Mouse (Mus musculus) forebrain, embryonic 15.5 days (tissue): ENCODE measurements around the gene Kcnip2. TPM values are rescaled to one million over a fixed set of nuclear protein-coding genes. Genes with fewer than 3 reads are reported as not detected.

Experiments used
- ATAC-seq: fragments of 200-750 bp; cut with Nextera tagmentation; replicated peaks from 2 replicates; pipeline ENCODE4 v1.8.0; 2017; ENCODE audit warnings: mild to moderate bottlenecking, moderate TSS enrichment, moderate library complexity
- H3K27ac ChIP-seq: fragments of 300-500 bp; sonication (generic); replicated peaks from 2 replicates; pipeline ENCODE4 v1.5.1; 2015; ENCODE audit warnings: mild to moderate bottlenecking, inconsistent platforms
- H3K27me3 ChIP-seq: fragments of 300-500 bp; sonication (generic); 2 replicates; pipeline ENCODE4 v1.6.1; 2015; ENCODE audit warnings: inconsistent platforms
- H3K36me3 ChIP-seq: fragments of 300-500 bp; sonication (generic); 2 replicates; pipeline ENCODE4 v1.6.1; 2015; ENCODE audit warnings: mild to moderate bottlenecking, inconsistent platforms
- H3K4me1 ChIP-seq: fragments of 300-500 bp; sonication (generic); 2 replicates; pipeline ENCODE4 v1.6.1; 2015; ENCODE audit warnings: inconsistent platforms
- H3K4me2 ChIP-seq: fragments of 300-500 bp; sonication (generic); replicated peaks from 2 replicates; pipeline ENCODE4 v1.6.1; 2015; ENCODE audit warnings: mild to moderate bottlenecking, inconsistent platforms
- H3K4me3 ChIP-seq: fragments of 300-500 bp; sonication (generic); 2 replicates; pipeline ENCODE4 v1.5.1; 2015; ENCODE audit warnings: mild to moderate bottlenecking, inconsistent platforms
- H3K9ac ChIP-seq: fragments of 300-500 bp; sonication (generic); replicated peaks from 2 replicates; pipeline ENCODE4 v1.6.1; 2015; ENCODE audit warnings: mild to moderate bottlenecking, inconsistent platforms
- H3K9me3 ChIP-seq: fragments of 300-500 bp; sonication (generic); 2 replicates; pipeline ENCODE4 v1.6.1; 2016; ENCODE audit warnings: inconsistent platforms
- WGBS: fragments of 180-500 bp; shearing (Covaris S2); methylation state at CpG from one replicate; pipeline ENCODE4 v1.1.7; 2015; ENCODE audit warnings: mixed read lengths; 5-methylcytosine and 5-hydroxymethylcytosine counted together
- polyA plus RNA-seq: library from polyadenylated mRNA; unstranded; fragments of >200 nt; fragmentation: Nextera tagmentation; extraction: Ambion mirVana; gene quantifications from 2 replicates; pipeline ENCODE4 v1.2.1, GENCODE M21; 2015

Gene Kcnip2
- polyA plus RNA-seq = 8.4 and 9.9 TPM in 2 replicates

GRCm38 (mm10) chr19:45815831-45816405 lies at the start of gene Kcnip2:
TSS of gene Kcnip2 (minus strand) at chr19:45816061.
- Histone ChIP-seq H3K27ac (peak within 1 kb of the TSS; percentile 24; the same call in 1 of the 2 replicates), H3K36me3 (no peaks in the 10 kb centered on the region; the same call in 1 of the 2 replicates), H3K9me3 (no peaks in the 10 kb centered on the region), H3K4me3 (peak within 1 kb of the TSS; percentile 45), H3K4me1 (peaks cover 42% of the 10 kb centered on the region), H3K4me2 (peak within 1 kb of the TSS; percentile 87), H3K9ac (peak within 1 kb of the TSS; percentile 54), H3K27me3 (no peaks in the 10 kb centered on the region)
- under 1% methylated on average over 26 of the region's 29 CpGs for WGBS
- peak; percentile 62 for ATAC-seq

GRCm38 (mm10) chr19:45855284-45855920 lies 39.5 kb upstream of the Kcnip2 start:
- H3K9ac ChIP-seq = no peak overlapping the region
- H3K9me3 ChIP-seq = no peaks in the 10 kb centered on the region
- no peaks in the 10 kb centered on the region for H3K4me1 ChIP-seq
- H3K36me3 ChIP-seq = no peaks in the 10 kb centered on the region
- H3K4me3 ChIP-seq = no peak overlapping the region
- no peak overlapping the region for H3K4me2 ChIP-seq
- 52% methylated on average over 8 of the region's 8 CpGs for WGBS
- no peaks in the 10 kb centered on the region for H3K27me3 ChIP-seq
- no peak for ATAC-seq
- no peak overlapping the region for H3K27ac ChIP-seq

GRCm38 (mm10) chr19:45854521-45854920 lies 38.7 kb upstream of the Kcnip2 start:
- Histone ChIP-seq H3K27ac (peak overlapping the region; percentile 37), H3K36me3 (no peaks in the 10 kb centered on the region), H3K4me2 (no peak overlapping the region), H3K9ac (no peak overlapping the region), H3K9me3 (no peaks in the 10 kb centered on the region), H3K4me1 (no peaks in the 10 kb centered on the region), H3K4me3 (no peak overlapping the region), H3K27me3 (no peaks in the 10 kb centered on the region)
- 58% methylated on average over 7 of the region's 7 CpGs for WGBS
- no peak for ATAC-seq

GRCm38 (mm10) chr19:45847733-45848093 lies 31.9 kb upstream of the Kcnip2 start:
- no peak overlapping the region for H3K4me3 ChIP-seq
- no peak overlapping the region for H3K4me2 ChIP-seq
- no peak overlapping the region for H3K27ac ChIP-seq
- no peak for ATAC-seq
- H3K27me3 ChIP-seq = no peaks in the 10 kb centered on the region
- H3K9ac ChIP-seq = no peak overlapping the region
- H3K36me3 ChIP-seq = no peaks in the 10 kb centered on the region
- WGBS = 89% methylated on average over 4 of the region's 4 CpGs
- H3K9me3 ChIP-seq = no peaks in the 10 kb centered on the region
- H3K4me1 ChIP-seq = peaks cover 12% of the 10 kb centered on the region

GRCm38 (mm10) chr19:45847016-45847732 lies 31.3 kb upstream of the Kcnip2 start:
- no peaks in the 10 kb centered on the region for H3K36me3 ChIP-seq
- H3K4me2 ChIP-seq = no peak overlapping the region
- H3K4me1 ChIP-seq = peaks cover 12% of the 10 kb centered on the region
- no peak overlapping the region for H3K9ac ChIP-seq
- no peak overlapping the region for H3K4me3 ChIP-seq
- no peak for ATAC-seq
- 83% methylated on average over 3 of the region's 3 CpGs for WGBS
- no peaks in the 10 kb centered on the region for H3K9me3 ChIP-seq
- H3K27ac ChIP-seq = no peak overlapping the region
- no peaks in the 10 kb centered on the region for H3K27me3 ChIP-seq

- Histone ChIP-seq H3K27me3 (no peaks in the 10 kb centered on the region), H3K9ac (no peak overlapping the region), H3K36me3 (no peaks in the 10 kb centered on the region), H3K4me2 (no peak overlapping the region), H3K9me3 (no peaks in the 10 kb centered on the region), H3K4me3 (no peak overlapping the region), H3K4me1 (peaks cover 12% of the 10 kb centered on the region), H3K27ac (peak overlapping the region; percentile 25; the same call in 1 of the 2 replicates)
- 10% methylated on average over 3 of the region's 3 CpGs for WGBS
- no peak for ATAC-seq
These were observed 28.3 kb upstream of the Kcnip2 start for GRCm38 (mm10) chr19:45844209-45844608.

- Histone ChIP-seq H3K9me3 (no peaks in the 10 kb centered on the region), H3K27ac (peak overlapping the region; percentile 25), H3K9ac (no peak overlapping the region), H3K27me3 (no peaks in the 10 kb centered on the region), H3K36me3 (no peaks in the 10 kb centered on the region), H3K4me2 (no peak overlapping the region), H3K4me3 (no peak overlapping the region), H3K4me1 (peaks cover 12% of the 10 kb centered on the region)
- no peak for ATAC-seq
- 41% methylated on average over 10 of the region's 10 CpGs for WGBS
These were observed 27.6 kb upstream of the Kcnip2 start for GRCm38 (mm10) chr19:45843424-45843823.

GRCm38 (mm10) chr19:45837050-45837994 lies 21.5 kb upstream of the Kcnip2 start:
- Histone ChIP-seq H3K27me3 (no peaks in the 10 kb centered on the region), H3K4me2 (no peak overlapping the region), H3K27ac (no peak overlapping the region), H3K9me3 (no peaks in the 10 kb centered on the region), H3K4me1 (no peaks in the 10 kb centered on the region), H3K36me3 (no peaks in the 10 kb centered on the region), H3K9ac (no peak overlapping the region), H3K4me3 (no peak overlapping the region)
- 76% methylated on average over 12 of the region's 12 CpGs for WGBS
- no peak for ATAC-seq

- H3K27me3 ChIP-seq = no peaks in the 10 kb centered on the region
- no peaks in the 10 kb centered on the region for H3K9me3 ChIP-seq
- H3K4me1 ChIP-seq = no peaks in the 10 kb centered on the region
- H3K4me2 ChIP-seq = no peak overlapping the region
- H3K4me3 ChIP-seq = no peak overlapping the region
- no peak overlapping the region for H3K9ac ChIP-seq
- H3K36me3 ChIP-seq = no peaks in the 10 kb centered on the region
- H3K27ac ChIP-seq = no peak overlapping the region
- no peak for ATAC-seq
- WGBS = 81% methylated on average over 10 of the region's 10 CpGs
These were observed 19.6 kb upstream of the Kcnip2 start for GRCm38 (mm10) chr19:45835490-45835889.

GRCm38 (mm10) chr19:45833665-45834064 lies 17.8 kb upstream of the Kcnip2 start:
- Histone ChIP-seq H3K36me3 (no peaks in the 10 kb centered on the region), H3K9ac (no peak overlapping the region), H3K4me2 (no peak overlapping the region), H3K9me3 (no peaks in the 10 kb centered on the region), H3K27ac (no peak overlapping the region), H3K4me1 (no peaks in the 10 kb centered on the region), H3K4me3 (no peak overlapping the region), H3K27me3 (no peaks in the 10 kb centered on the region)
- ATAC-seq = no peak
- WGBS = 81% methylated on average over 10 of the region's 10 CpGs

GRCm38 (mm10) chr19:45830679-45831078 lies 14.8 kb upstream of the Kcnip2 start:
- WGBS = 75% methylated on average over 2 of the region's 2 CpGs
- Histone ChIP-seq H3K36me3 (0 out of 2 replicates have a peak, but pooled peaks cover 3% of the 10 kb centered on the region), H3K9ac (no peak overlapping the region), H3K27ac (no peak overlapping the region), H3K4me3 (no peak overlapping the region), H3K27me3 (no peaks in the 10 kb centered on the region), H3K9me3 (no peaks in the 10 kb centered on the region), H3K4me2 (no peak overlapping the region), H3K4me1 (no peaks in the 10 kb centered on the region)
- no peak for ATAC-seq
